Mouse (Mus musculus) bone marrow, adult 2 months (tissue): ENCODE results near the gene AA986860.

Experiments
- CTCF ChIP-seq: fragments of 200-500 bp; IDR thresholded peaks from 2 replicates; pipeline ENCODE4 v1.5.1; 2011; ENCODE audit warnings: low read length, control low read depth; ENCODE audit not compliant: control insufficient read depth, insufficient read depth
- POLR2A ChIP-seq: fragments of 200-500 bp; IDR thresholded peaks from 2 replicates; pipeline ENCODE4 v1.6.1; 2011; ENCODE audit warnings: low read depth, mild to moderate bottlenecking, control low read depth, low read length, borderline replicate concordance; ENCODE audit not compliant: control insufficient read depth

DNA sequence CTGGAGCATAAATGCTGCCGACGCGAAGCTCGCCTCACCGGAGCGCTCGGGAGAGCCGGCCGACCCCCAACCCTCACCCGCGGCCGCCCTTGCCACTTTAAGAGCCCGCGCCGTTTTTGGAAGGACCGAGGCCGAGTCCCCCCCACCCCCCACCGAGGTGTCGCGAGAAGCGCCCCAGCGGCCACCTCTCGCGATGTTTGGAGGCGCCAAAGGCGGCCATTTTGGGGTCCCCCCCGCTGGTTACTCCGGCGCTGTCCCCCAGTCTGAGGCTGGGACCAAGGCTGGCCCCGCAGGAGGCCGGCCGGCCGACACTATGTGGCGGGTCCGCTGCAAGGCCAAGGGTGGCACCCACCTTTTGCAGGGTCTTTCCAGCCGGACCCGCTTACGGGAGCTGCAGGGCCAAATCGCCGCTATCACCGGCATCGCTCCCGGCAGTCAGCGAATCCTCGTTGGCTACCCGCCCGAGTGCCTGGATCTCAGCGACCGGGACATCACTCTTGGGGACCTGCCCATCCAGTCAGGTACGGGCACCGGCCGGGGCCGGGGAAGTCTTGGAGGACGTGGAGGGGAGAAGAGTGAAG, 14.4 kb upstream of the AA986860 start, which contains the start of gene Yod1:
- TF ChIP-seq POLR2A (peak; percentile 78; the same call in 1 of the 2 replicates), CTCF (no peak)
